ENCODE assay signal across 9 mouse cellular contexts in the genomic region with DNA sequence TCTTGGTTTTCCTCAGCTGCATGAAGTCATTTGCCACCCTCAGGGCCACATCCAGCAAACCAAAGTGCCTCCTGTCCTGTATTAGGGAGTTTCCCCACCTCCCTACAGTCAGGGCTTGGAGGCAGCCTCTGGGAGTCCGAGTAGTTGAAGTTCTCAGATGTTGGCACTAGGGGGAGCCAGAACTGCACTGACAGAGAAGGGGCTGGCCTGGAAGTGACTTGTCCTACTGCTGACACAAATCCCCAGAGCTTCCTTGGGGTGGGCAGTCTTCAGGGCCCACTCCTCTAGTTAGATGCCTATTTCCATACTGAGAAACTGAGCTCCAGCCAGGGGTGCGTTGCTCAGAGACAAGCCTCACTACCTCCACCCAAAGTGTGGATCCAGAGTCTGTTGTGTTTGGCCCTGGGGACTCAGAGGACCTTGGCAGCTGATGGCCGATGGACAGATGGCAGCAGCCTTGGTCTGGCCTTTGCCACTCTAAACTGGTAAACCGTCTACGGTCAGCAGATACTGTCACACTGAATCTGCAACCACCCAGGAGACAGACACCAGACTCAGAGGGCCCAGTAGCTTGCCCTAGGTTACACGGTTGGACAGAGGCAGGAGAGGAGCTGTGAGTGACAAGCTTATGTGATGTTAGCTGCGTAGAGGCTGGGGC. TPM values are rescaled to one million over a fixed set of nuclear protein-coding genes. Genes with fewer than 3 reads are reported as not detected.
A peak's percentile ranks its signal among the peaks of the same experiment; 100 is the strongest.
DNase-seq lines count a peak whose midpoint lies in the region; ATAC-seq and TF ChIP-seq lines count a peak whose summit lies in the region.
"Had no signal": no experiment of that assay in that cellular context is flagged by ENCODE, and none has a peak within 500 bp of the region (broad histone marks: within the 10 kb centered on the region; RNA-seq: fewer than 3 reads in every experiment).

No protein-coding gene starts in this region.

- no peaks in the 10 kb centered on the region for H3K27me3 ChIP-seq in ES-Bruce4 (ENCODE audit: control insufficient read depth, insufficient read depth, low read length, poor library complexity, severe bottlenecking)
- H3K27me3 ChIP-seq in heart, embryonic 14.5 days (ENCODE audit: control insufficient read depth, insufficient read depth, low read length): no peaks in the 10 kb centered on the region
- H3K27me3 ChIP-seq in kidney, postnatal 0 days (ENCODE audit: insufficient read depth, low read length): no peaks in the 10 kb centered on the region
- no peaks in the 10 kb centered on the region for H3K27me3 ChIP-seq in liver, embryonic 13.5 days
- no peaks in the 10 kb centered on the region for H3K27me3 ChIP-seq in neural tube, embryonic 13.5 days
- H3K27me3 ChIP-seq: hindbrain, embryonic 15.5 days had no signal

- no peak for TF ChIP-seq POLR2A in ES-Bruce4 (IDR thresholded peaks at IDR 0.05; ENCODE audit: insufficient read depth, low read length)
- TF ChIP-seq POLR2A in bone marrow macrophage, adult 2 months (IDR thresholded peaks at IDR 0.05; ENCODE audit: borderline replicate concordance, low read depth, low read length): no peak

- no peak for TF ChIP-seq EP300 in ES-Bruce4 (IDR thresholded peaks at IDR 0.05; ENCODE audit: insufficient read depth, low read depth, low read length)

- H3K4me3 ChIP-seq in ES-Bruce4 (ENCODE audit: low read depth, low read length): no peak overlapping the region
- no peak overlapping the region for H3K4me3 ChIP-seq in bone marrow macrophage, adult 2 months (ENCODE audit: insufficient read depth, low read length)
- no peak overlapping the region for H3K4me3 ChIP-seq in heart, embryonic 14.5 days (ENCODE audit: control insufficient read depth in 1 of 2, insufficient read depth in 1 of 2, low read depth in 1 of 2, low read length in 2 of 2)
- no peak overlapping the region for H3K4me3 ChIP-seq in kidney, postnatal 0 days (replicated peaks; ENCODE audit: low read depth, low read length)
- H3K4me3 ChIP-seq in liver, embryonic 13.5 days (replicated peaks): no peak overlapping the region
- no peak overlapping the region for H3K4me3 ChIP-seq in neural tube, embryonic 13.5 days
- H3K4me3 ChIP-seq: hindbrain, embryonic 15.5 days had no signal

- H3K4me1 ChIP-seq in ES-Bruce4 (ENCODE audit: control insufficient read depth, insufficient read depth, low read length): peaks cover 9% of the 10 kb centered on the region
- H3K4me1 ChIP-seq in bone marrow macrophage, adult 2 months (ENCODE audit: control insufficient read depth, insufficient read depth, low read length): peaks cover 5% of the 10 kb centered on the region; the same call in 1 of the 2 replicates
- peaks cover 37 to 51% of the 10 kb centered on the region in 2 experiments for H3K4me1 ChIP-seq in heart, embryonic 14.5 days (ENCODE audit: control insufficient read depth in 2 of 2, insufficient read depth in 2 of 2, low read length in 2 of 2)
- peaks cover 7% of the 10 kb centered on the region; the same call in 1 of the 2 replicates for H3K4me1 ChIP-seq in kidney, postnatal 0 days (replicated peaks; ENCODE audit: insufficient read depth, low read length)
- H3K4me1 ChIP-seq in liver, embryonic 13.5 days (replicated peaks): peaks cover 8% of the 10 kb centered on the region; the same call in 1 of the 2 replicates
- peaks cover 39% of the 10 kb centered on the region for H3K4me1 ChIP-seq in neural tube, embryonic 13.5 days (replicated peaks)

- H3K36me3 ChIP-seq in ES-Bruce4 (ENCODE audit: control insufficient read depth, insufficient read depth, low read length, poor library complexity, severe bottlenecking): peaks cover 12% of the 10 kb centered on the region
- H3K36me3 ChIP-seq in heart, embryonic 14.5 days (ENCODE audit: control insufficient read depth, insufficient read depth, low read length): peaks cover 67% of the 10 kb centered on the region
- H3K36me3 ChIP-seq in kidney, postnatal 0 days (ENCODE audit: insufficient read depth, low read length): no peaks in the 10 kb centered on the region
- no peaks in the 10 kb centered on the region for H3K36me3 ChIP-seq in liver, embryonic 13.5 days
- peaks cover 3% of the 10 kb centered on the region; the same call in 1 of the 2 replicates for H3K36me3 ChIP-seq in neural tube, embryonic 13.5 days

- DNase-seq in kidney, postnatal 0 days (ENCODE audit: low spot score): peak; percentile 94
- DNase-seq in liver, embryonic 13.5 days: peak; percentile 70
- DNase-seq in thymus, adult 18-20 months: peak; percentile 40 to 46

- H3K9ac ChIP-seq in ES-Bruce4 (ENCODE audit: low read depth, poor library complexity, severe bottlenecking): no peak overlapping the region
- no peak overlapping the region for H3K9ac ChIP-seq in heart, embryonic 14.5 days (ENCODE audit: low read length)
- no peak overlapping the region for H3K9ac ChIP-seq in kidney, postnatal 0 days (ENCODE audit: low read depth, low read length)
- no peak overlapping the region for H3K9ac ChIP-seq in liver, embryonic 13.5 days
- no peak overlapping the region for H3K9ac ChIP-seq in neural tube, embryonic 13.5 days
- H3K9ac ChIP-seq: hindbrain, embryonic 15.5 days had no signal

- H3K27ac ChIP-seq in ES-Bruce4 (ENCODE audit: insufficient read depth, low read length): no peak overlapping the region
- H3K27ac ChIP-seq in bone marrow macrophage, adult 2 months (ENCODE audit: insufficient read depth, low read depth, low read length): no peak overlapping the region
- peak overlapping the region in 1 of 2 experiments; percentile 53; a peak in 2 of 4 replicates for H3K27ac ChIP-seq in heart, embryonic 14.5 days (replicated peaks in 1 of 2; ENCODE audit: control insufficient read depth in 1 of 2, insufficient read depth in 1 of 2, low read depth in 2 of 2, low read length in 2 of 2)
- H3K27ac ChIP-seq in kidney, postnatal 0 days: no peak overlapping the region
- peak overlapping the region; percentile 35; the same call in 1 of the 2 replicates for H3K27ac ChIP-seq in liver, embryonic 13.5 days
- H3K27ac ChIP-seq in neural tube, embryonic 13.5 days (replicated peaks): no peak overlapping the region
- H3K27ac ChIP-seq: hindbrain, embryonic 15.5 days had no signal

- peak; percentile 76 for ATAC-seq in erythroblast, adult 5-6 weeks (replicated peaks; ENCODE audit: low FRiP score, poor library complexity, severe bottlenecking)
- peak; percentile 21; the same call in 1 of the 2 replicates for ATAC-seq in heart, embryonic 14.5 days (ENCODE audit: insufficient number of reproducible peaks, insufficient read depth, low FRiP score, low read depth)
- peak; percentile 46; the same call in 1 of the 2 replicates for ATAC-seq in kidney, postnatal 0 days (replicated peaks; ENCODE audit: low FRiP score, low read depth)
- ATAC-seq in liver, embryonic 13.5 days (ENCODE audit: low read depth): peak; percentile 48; the same call in 1 of the 2 replicates
- ATAC-seq in neural tube, embryonic 13.5 days (ENCODE audit: low read depth): peak; percentile 52

- TF ChIP-seq CTCF in ES-Bruce4 (IDR thresholded peaks at IDR 0.05; ENCODE audit: low read depth, low read length): peak; percentile 94
- TF ChIP-seq CTCF in bone marrow macrophage, adult 2 months (IDR thresholded peaks at IDR 0.05; ENCODE audit: low read depth, low read length): peak; percentile 55
- peak; percentile 96 for TF ChIP-seq CTCF in kidney, postnatal 0 days (IDR thresholded peaks at IDR 0.05; ENCODE audit: low read depth)

- no peak overlapping the region for H3K4me2 ChIP-seq in heart, embryonic 14.5 days (ENCODE audit: low read length)
- H3K4me2 ChIP-seq in kidney, postnatal 0 days (ENCODE audit: low read length): no peak overlapping the region
- H3K4me2 ChIP-seq in liver, embryonic 13.5 days: no peak overlapping the region
- H3K4me2 ChIP-seq in neural tube, embryonic 13.5 days: no peak overlapping the region
- H3K4me2 ChIP-seq: hindbrain, embryonic 15.5 days had no signal

- 38% methylated on average over 7 of the region's 7 CpGs for WGBS in heart, embryonic 14.5 days
- 53% methylated on average over 7 of the region's 7 CpGs for WGBS in kidney, postnatal 0 days
- 44% methylated on average over 7 of the region's 7 CpGs for WGBS in liver, embryonic 13.5 days (ENCODE audit: insufficient replicate concordance)
- WGBS in neural tube, embryonic 13.5 days: 55% methylated on average over 7 of the region's 7 CpGs

- no peaks in the 10 kb centered on the region for H3K9me3 ChIP-seq in ES-Bruce4 (replicated peaks; ENCODE audit: control insufficient read depth, insufficient read depth, low read length, poor library complexity, severe bottlenecking)
- H3K9me3 ChIP-seq in heart, embryonic 14.5 days (ENCODE audit: control insufficient read depth, low read length): no peaks in the 10 kb centered on the region
- H3K9me3 ChIP-seq in kidney, postnatal 0 days (replicated peaks; ENCODE audit: low read length): no peaks in the 10 kb centered on the region
- no peaks in the 10 kb centered on the region for H3K9me3 ChIP-seq in liver, embryonic 13.5 days (replicated peaks)
- no peaks in the 10 kb centered on the region for H3K9me3 ChIP-seq in neural tube, embryonic 13.5 days
- H3K9me3 ChIP-seq: hindbrain, embryonic 15.5 days had no signal

RNA-seq across cellular contexts. Expression of gene Ak1, which starts 10.3 kb away (rescaled TPM):
- polyA plus RNA-seq in ES-Bruce4 (2011; ENCODE audit: insufficient read depth, insufficient read length, low read depth, missing spikeins): 71.8 and 74.7 TPM in 2 replicates
- polyA plus RNA-seq in bone marrow macrophage, adult 2 months (2012; ENCODE audit: insufficient read depth, insufficient read length, missing spikeins): 2.5 and 4.1 TPM in 2 replicates
- not detected in 2 replicates for total RNA-seq in erythroblast, adult 5-6 weeks (2015; ENCODE audit: low replicate concordance)
- total RNA-seq in erythroblast, adult 5-6 weeks (2017; ENCODE audit: low replicate concordance): not detected in 2 replicates
- polyA plus RNA-seq in heart, embryonic 14.5 days (2014; fragmentation: Nextera tagmentation; extraction: Ambion mirVana): 336 and 355 TPM in 2 replicates
- polyA plus RNA-seq in kidney, postnatal 0 days (2015; fragmentation: Nextera tagmentation; extraction: Ambion mirVana): 38.7 and 41.6 TPM in 2 replicates
- polyA plus RNA-seq in liver, embryonic 13.5 days (2015; fragmentation: Nextera tagmentation; extraction: Ambion mirVana): 2.2 and 2.3 TPM in 2 replicates
- polyA plus RNA-seq in neural tube, embryonic 13.5 days (2015; fragmentation: Nextera tagmentation; extraction: Ambion mirVana): 74.2 and 75.4 TPM in 2 replicates

RNA-seq across cellular contexts. Expression of gene Eng, which starts 14.5 kb away (rescaled TPM):
- 20.0 and 20.8 TPM in 2 replicates for polyA plus RNA-seq in ES-Bruce4 (2011; ENCODE audit: insufficient read depth, insufficient read length, low read depth, missing spikeins)
- polyA plus RNA-seq in bone marrow macrophage, adult 2 months (2012; ENCODE audit: insufficient read depth, insufficient read length, missing spikeins): 45.4 and 46.2 TPM in 2 replicates
- 4.0 and 6.7 TPM in 2 replicates for total RNA-seq in erythroblast, adult 5-6 weeks (2015; ENCODE audit: low replicate concordance)
- 1.5 and 3.2 TPM in 2 replicates for total RNA-seq in erythroblast, adult 5-6 weeks (2017; ENCODE audit: low replicate concordance)
- polyA plus RNA-seq in heart, embryonic 14.5 days (2014; fragmentation: Nextera tagmentation; extraction: Ambion mirVana): 146 and 148 TPM in 2 replicates
- polyA plus RNA-seq in kidney, postnatal 0 days (2015; fragmentation: Nextera tagmentation; extraction: Ambion mirVana): 71.6 and 76.3 TPM in 2 replicates
- 20.6 and 23.4 TPM in 2 replicates for polyA plus RNA-seq in liver, embryonic 13.5 days (2015; fragmentation: Nextera tagmentation; extraction: Ambion mirVana)
- polyA plus RNA-seq in neural tube, embryonic 13.5 days (2015; fragmentation: Nextera tagmentation; extraction: Ambion mirVana): 28.4 and 31.5 TPM in 2 replicates

RNA-seq across cellular contexts. Expression of gene St6galnac6, which starts 32.4 kb away (rescaled TPM):
- polyA plus RNA-seq in ES-Bruce4 (2011; ENCODE audit: insufficient read depth, insufficient read length, low read depth, missing spikeins): 22.5 and 24.2 TPM in 2 replicates
- polyA plus RNA-seq in bone marrow macrophage, adult 2 months (2012; ENCODE audit: insufficient read depth, insufficient read length, missing spikeins): 30.7 and 35.3 TPM in 2 replicates
- 0.77 and 3.3 TPM in 2 replicates for total RNA-seq in erythroblast, adult 5-6 weeks (2015; ENCODE audit: low replicate concordance)
- 2.1 and 2.5 TPM in 2 replicates for total RNA-seq in erythroblast, adult 5-6 weeks (2017; ENCODE audit: low replicate concordance)
- 11.0 and 12.2 TPM in 2 replicates for polyA plus RNA-seq in heart, embryonic 14.5 days (2014; fragmentation: Nextera tagmentation; extraction: Ambion mirVana)
- 13.7 and 15.3 TPM in 2 replicates for polyA plus RNA-seq in kidney, postnatal 0 days (2015; fragmentation: Nextera tagmentation; extraction: Ambion mirVana)
- 10.0 and 12.8 TPM in 2 replicates for polyA plus RNA-seq in liver, embryonic 13.5 days (2015; fragmentation: Nextera tagmentation; extraction: Ambion mirVana)
- polyA plus RNA-seq in neural tube, embryonic 13.5 days (2015; fragmentation: Nextera tagmentation; extraction: Ambion mirVana): 9.4 and 11.0 TPM in 2 replicates

RNA-seq across cellular contexts. Expression of gene St6galnac4, which starts 45.0 kb away (rescaled TPM):
- 9.4 and 9.7 TPM in 2 replicates for polyA plus RNA-seq in ES-Bruce4 (2011; ENCODE audit: insufficient read depth, insufficient read length, low read depth, missing spikeins)
- polyA plus RNA-seq in bone marrow macrophage, adult 2 months (2012; ENCODE audit: insufficient read depth, insufficient read length, missing spikeins): 22.0 and 26.9 TPM in 2 replicates
- total RNA-seq in erythroblast, adult 5-6 weeks (2015; ENCODE audit: low replicate concordance): 8.8 and 9.4 TPM in 2 replicates
- 3.8 and 4.9 TPM in 2 replicates for total RNA-seq in erythroblast, adult 5-6 weeks (2017; ENCODE audit: low replicate concordance)
- polyA plus RNA-seq in heart, embryonic 14.5 days (2014; fragmentation: Nextera tagmentation; extraction: Ambion mirVana): 33.4 and 35.7 TPM in 2 replicates
- 15.8 and 18.1 TPM in 2 replicates for polyA plus RNA-seq in kidney, postnatal 0 days (2015; fragmentation: Nextera tagmentation; extraction: Ambion mirVana)
- polyA plus RNA-seq in liver, embryonic 13.5 days (2015; fragmentation: Nextera tagmentation; extraction: Ambion mirVana): 13.5 and 14.1 TPM in 2 replicates
- 25.3 and 25.9 TPM in 2 replicates for polyA plus RNA-seq in neural tube, embryonic 13.5 days (2015; fragmentation: Nextera tagmentation; extraction: Ambion mirVana)

RNA-seq across cellular contexts. Expression of gene 9430097D07Rik, which starts 56.4 kb away (rescaled TPM):
- polyA plus RNA-seq in ES-Bruce4 (2011; ENCODE audit: insufficient read depth, insufficient read length, low read depth, missing spikeins): 0.44 TPM in 1 of 2 replicates, not detected in the other
- polyA plus RNA-seq in bone marrow macrophage, adult 2 months (2012; ENCODE audit: insufficient read depth, insufficient read length, missing spikeins): not detected in 2 replicates
- total RNA-seq in erythroblast, adult 5-6 weeks (2015; ENCODE audit: low replicate concordance): not detected in 2 replicates
- total RNA-seq in erythroblast, adult 5-6 weeks (2017; ENCODE audit: low replicate concordance): not detected in 2 replicates
- 0.13 TPM in 1 of 2 replicates, not detected in the other for polyA plus RNA-seq in heart, embryonic 14.5 days (2014; fragmentation: Nextera tagmentation; extraction: Ambion mirVana)
- polyA plus RNA-seq in kidney, postnatal 0 days (2015; fragmentation: Nextera tagmentation; extraction: Ambion mirVana): 0.08 TPM in 1 of 2 replicates, not detected in the other
- not detected in 2 replicates for polyA plus RNA-seq in liver, embryonic 13.5 days (2015; fragmentation: Nextera tagmentation; extraction: Ambion mirVana)
- polyA plus RNA-seq in neural tube, embryonic 13.5 days (2015; fragmentation: Nextera tagmentation; extraction: Ambion mirVana): 0.50 and 0.71 TPM in 2 replicates

Comparison
In these comparisons a context has a peak if more than half of its experiments do, and no peak if none do; other contexts are left out.
1. ATAC-seq: peak in every context shown above with its lines; median percentile 76 in erythroblast, adult 5-6 weeks; 52 in neural tube, embryonic 13.5 days; 48 in liver, embryonic 13.5 days; 46 in kidney, postnatal 0 days; 21 in heart, embryonic 14.5 days.
2. DNase-seq: peak in every context shown above with its lines; median percentile 94 in kidney, postnatal 0 days; 70 in liver, embryonic 13.5 days; 43 in thymus, adult 18-20 months.